Mouse (Mus musculus) forebrain, embryonic 11.5 days (tissue): ENCODE data around the gene Limch1. TPM values are rescaled to one million over a fixed set of nuclear protein-coding genes. Genes with fewer than 3 reads are reported as not detected.
A peak's percentile ranks its signal among the peaks of the same experiment; 100 is the strongest.

Experiments used
- ATAC-seq: fragments of 200-750 bp; cut with Nextera tagmentation; replicated peaks from 2 replicates; pipeline ENCODE4 v1.8.0; 2017; ENCODE audit warnings: moderate TSS enrichment; ENCODE audit not compliant: low FRiP score
- DNase-seq: peaks from one replicate; pipeline ENCODE4 v3.0.0-alpha.2; 2017; ENCODE audit warnings: low spot score
- H3K27ac ChIP-seq: fragments of 300-500 bp; sonication (generic); 2 replicates; pipeline ENCODE4 v1.5.1; 2014; ENCODE audit warnings: low read depth, low read length
- H3K27me3 ChIP-seq: fragments of 300-500 bp; sonication (generic); 2 replicates; pipeline ENCODE4 v1.6.1; 2014; ENCODE audit warnings: mild to moderate bottlenecking, low read length, mixed read lengths; ENCODE audit not compliant: control insufficient read depth, insufficient read depth
- H3K36me3 ChIP-seq: fragments of 300-500 bp; sonication (generic); 2 replicates; pipeline ENCODE4 v1.6.1; 2014; ENCODE audit warnings: mild to moderate bottlenecking, low read length, moderate library complexity, mixed read lengths; ENCODE audit not compliant: control insufficient read depth, insufficient read depth
- H3K4me1 ChIP-seq: fragments of 300-500 bp; sonication (generic); replicated peaks from 2 replicates; pipeline ENCODE4 v1.6.1; 2014; ENCODE audit warnings: low read length, mixed read lengths; ENCODE audit not compliant: control insufficient read depth, insufficient read depth
- H3K4me2 ChIP-seq: fragments of 300-500 bp; sonication (generic); 2 replicates; pipeline ENCODE4 v1.6.1; 2014; ENCODE audit warnings: low read depth, mild to moderate bottlenecking, low read length, moderate library complexity, mixed read lengths; ENCODE audit not compliant: severe bottlenecking
- H3K4me3 ChIP-seq: fragments of 300-500 bp; sonication (generic); 2 replicates; pipeline ENCODE4 v1.5.1; 2014; ENCODE audit warnings: low read depth, low read length
- H3K9ac ChIP-seq: fragments of 300-500 bp; sonication (generic); 2 replicates; pipeline ENCODE4 v1.6.1; 2014; ENCODE audit warnings: low read length
- H3K9me3 ChIP-seq: fragments of 300-500 bp; sonication (generic); 2 replicates; pipeline ENCODE4 v1.6.1; 2016; ENCODE audit warnings: low read length, mixed read lengths; ENCODE audit not compliant: control insufficient read depth
- WGBS: fragments of 180-500 bp; shearing (Covaris S2); extraction: QIAGEN DNeasy Blood & Tissue Kit; methylation state at CpG from one replicate; pipeline ENCODE4 v1.1.7; 2014; 5-methylcytosine and 5-hydroxymethylcytosine counted together
- polyA plus RNA-seq: library from polyadenylated mRNA; unstranded; fragments of >200 nt; fragmentation: Nextera tagmentation; extraction: Ambion mirVana; gene quantifications from 2 replicates; pipeline ENCODE4 v1.2.1, GENCODE M21; 2014

Limch1 gene
- polyA plus RNA-seq, 1 experiment from 2014 or later: 41.7 TPM

DNA sequence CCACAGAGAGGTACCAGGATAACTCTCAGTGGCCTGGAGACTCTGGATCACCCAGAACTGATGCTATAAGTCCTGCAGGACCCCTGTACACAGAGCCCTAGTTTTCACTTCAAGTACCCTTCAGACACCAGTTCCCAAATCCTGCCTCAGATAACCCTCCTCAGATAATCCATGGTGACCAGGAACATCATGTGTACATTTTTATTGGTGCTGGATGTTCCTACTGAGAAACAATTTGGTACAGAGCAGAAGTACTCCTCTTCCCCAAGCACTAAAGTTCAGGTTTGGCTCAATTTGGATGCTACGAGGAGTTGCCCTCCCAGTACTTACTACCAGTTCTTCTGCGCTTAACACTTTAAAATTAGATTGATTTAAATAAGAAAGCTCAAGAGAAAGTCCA lies 348.4 kb downstream of the Limch1 start:
- peaks cover 9% of the 10 kb centered on the region; the same call in 1 of the 2 replicates for H3K4me1 ChIP-seq
- H3K27ac ChIP-seq: no peak overlapping the region
- ATAC-seq: no peak
- H3K36me3 ChIP-seq: no peaks in the 10 kb centered on the region
- peaks cover 63% of the 10 kb centered on the region for H3K27me3 ChIP-seq
- H3K4me2 ChIP-seq: no peak overlapping the region
- no peak for DNase-seq
- H3K9ac ChIP-seq: no peak overlapping the region
- no peak overlapping the region for H3K4me3 ChIP-seq
- 13% methylated on average over 2 of the region's 2 CpGs for WGBS
- no peaks in the 10 kb centered on the region for H3K9me3 ChIP-seq

DNA sequence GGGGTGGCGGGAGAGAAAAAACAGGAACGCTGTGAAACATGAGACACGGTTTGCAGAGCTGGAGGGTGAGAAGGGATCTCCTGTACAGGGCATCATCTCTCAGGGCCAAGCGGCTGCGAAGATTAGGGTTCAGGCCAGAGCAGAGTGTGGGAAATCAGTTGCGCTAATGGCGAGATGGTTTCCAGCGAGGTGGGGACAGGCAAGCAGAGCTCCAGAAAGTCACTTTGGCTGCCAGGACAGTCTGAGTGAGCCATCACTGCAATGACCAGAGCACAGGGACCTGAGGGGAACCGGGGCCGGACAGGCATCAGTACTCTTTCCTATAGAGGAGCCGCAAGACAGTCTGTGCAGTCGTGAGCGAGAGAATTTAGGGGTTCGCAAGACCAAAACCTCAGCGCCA lies 349.5 kb downstream of the Limch1 start:
- Histone ChIP-seq H3K27ac (no peak overlapping the region), H3K9ac (no peak overlapping the region), H3K27me3 (peaks cover 71% of the 10 kb centered on the region), H3K9me3 (no peaks in the 10 kb centered on the region), H3K4me3 (no peak overlapping the region), H3K36me3 (no peaks in the 10 kb centered on the region), H3K4me1 (peaks cover 9% of the 10 kb centered on the region; the same call in 1 of the 2 replicates), H3K4me2 (no peak overlapping the region)
- no peak for ATAC-seq
- peak; percentile 68 for DNase-seq
- WGBS: 0% methylated on average over 15 of the region's 15 CpGs

DNA sequence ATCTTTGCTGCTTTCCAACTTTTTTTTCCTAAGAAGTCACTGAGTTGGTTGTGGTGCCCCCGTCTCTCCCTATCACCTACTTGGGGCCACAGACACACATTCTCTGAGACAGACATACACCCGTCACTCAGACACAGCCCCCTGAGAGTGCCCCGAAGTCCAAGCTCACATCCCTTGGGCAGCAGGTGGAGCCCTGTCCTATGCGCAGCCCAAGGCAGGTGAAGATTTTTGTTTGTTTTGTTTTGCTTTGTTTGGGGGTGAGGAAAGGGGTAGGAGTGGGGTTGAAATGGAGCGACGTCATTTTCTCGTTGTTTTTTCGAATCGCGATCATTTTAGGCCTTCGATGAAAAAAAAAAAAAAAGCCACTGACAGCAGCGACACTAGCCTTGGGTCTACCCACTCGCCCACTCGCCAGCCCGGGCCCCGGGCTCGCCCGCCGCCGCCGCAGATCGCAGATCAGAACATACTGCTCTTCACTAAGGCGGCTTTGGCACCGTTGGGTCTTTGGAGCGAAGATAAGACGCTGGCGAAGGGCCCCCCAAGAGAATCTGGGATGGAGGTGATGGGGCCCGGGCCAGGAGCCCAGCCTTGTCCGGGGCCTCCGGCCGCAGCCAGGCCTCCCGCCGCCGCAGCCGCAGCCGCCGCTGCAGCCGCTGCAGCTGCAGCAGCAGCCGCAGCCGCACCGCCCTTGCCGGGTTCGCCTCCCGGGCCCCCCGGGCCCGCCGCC lies 350.2 kb downstream of the Limch1 start:
- WGBS: under 1% methylated on average over 45 of the region's 47 CpGs
- DNase-seq: no peak

DNA sequence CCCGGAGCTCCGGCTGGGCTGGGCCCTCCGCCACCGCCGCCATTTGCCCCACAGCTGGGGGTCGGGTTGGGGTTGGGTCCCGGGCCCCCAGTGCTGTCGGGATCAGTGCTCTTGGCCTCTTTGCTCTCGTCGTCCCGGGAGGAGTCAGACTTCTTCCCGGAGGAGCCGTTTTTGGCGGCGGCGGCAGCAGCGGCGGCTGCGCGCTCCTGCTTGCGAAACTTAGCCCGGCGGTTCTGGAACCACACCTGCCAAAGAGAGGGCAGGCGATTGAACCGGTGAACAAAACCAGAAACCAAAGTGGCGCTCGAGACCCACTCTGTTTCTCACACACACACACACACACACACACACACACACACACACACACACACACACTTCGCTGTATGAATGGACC lies 350.7 kb downstream of the Limch1 start:
- Histone ChIP-seq H3K9ac (peak overlapping the region; percentile 43), H3K27me3 (peaks cover 78% of the 10 kb centered on the region), H3K9me3 (no peaks in the 10 kb centered on the region), H3K4me3 (peak overlapping the region; percentile 36), H3K36me3 (no peaks in the 10 kb centered on the region), H3K27ac (no peak overlapping the region), H3K4me2 (peak overlapping the region; percentile 73), H3K4me1 (peaks cover 9% of the 10 kb centered on the region; the same call in 1 of the 2 replicates)
- 0 out of 2 replicates have a peak, but pooled peaks have one; percentile 4 for ATAC-seq
- WGBS: 2% methylated on average over 23 of the region's 28 CpGs
- peak; percentile 72 for DNase-seq

More for the DNA sequence above, 350.2 kb downstream of the Limch1 start:
- ATAC-seq: peak; percentile 42
- Histone ChIP-seq H3K4me1 (peaks cover 9% of the 10 kb centered on the region; the same call in 1 of the 2 replicates), H3K27ac (no peak overlapping the region), H3K4me3 (peak overlapping the region; percentile 36), H3K9me3 (no peaks in the 10 kb centered on the region), H3K36me3 (no peaks in the 10 kb centered on the region), H3K4me2 (peak overlapping the region; percentile 73), H3K9ac (peak overlapping the region; percentile 43), H3K27me3 (peaks cover 74% of the 10 kb centered on the region)

DNA sequence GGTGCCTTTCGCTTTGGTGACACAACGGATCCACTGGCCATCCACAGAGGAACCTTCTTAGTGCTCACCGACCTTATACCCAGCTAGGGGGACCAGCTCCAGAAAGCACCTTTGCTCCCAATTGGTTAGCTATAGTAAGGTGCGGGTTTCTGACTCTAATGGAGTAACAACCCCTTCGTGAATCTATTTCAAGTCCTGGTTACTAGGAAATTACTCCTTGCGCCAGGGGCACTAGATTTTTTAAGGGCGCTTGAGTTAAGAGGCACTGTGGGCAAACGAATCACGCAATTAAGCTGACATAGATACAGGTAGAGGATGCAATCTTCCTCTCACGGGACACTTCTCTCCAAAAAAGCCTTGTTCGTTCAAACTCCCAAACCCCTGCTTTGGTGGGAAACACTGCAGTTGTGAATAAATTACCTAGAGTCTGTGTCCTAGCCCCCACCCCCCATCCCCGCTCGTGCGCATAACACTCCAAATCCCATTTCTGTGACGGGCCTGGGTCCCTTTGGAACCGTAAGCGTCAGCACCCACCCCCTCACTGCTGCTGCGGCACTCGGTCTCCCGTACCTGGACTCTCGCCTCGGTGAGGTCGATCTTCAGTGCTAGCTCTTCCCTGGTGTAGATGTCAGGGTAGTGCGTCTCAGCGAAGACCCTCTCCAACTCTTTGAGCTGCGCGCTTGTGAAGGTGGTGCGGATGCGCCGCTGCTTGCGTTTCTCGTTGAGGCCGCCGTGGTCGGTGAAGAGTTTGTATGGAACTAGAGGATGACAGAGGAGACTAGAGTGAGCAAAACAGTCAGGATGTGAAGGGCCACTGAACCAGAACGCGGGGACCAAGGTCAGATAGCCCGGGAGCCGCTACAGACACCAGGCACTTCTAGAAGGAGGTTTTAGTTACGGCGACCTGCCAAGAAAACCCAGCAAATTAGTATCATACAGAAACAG lies 351.8 kb downstream of the Limch1 start:
- Histone ChIP-seq H3K4me2 (no peak overlapping the region), H3K9me3 (no peaks in the 10 kb centered on the region), H3K4me1 (peaks cover 15% of the 10 kb centered on the region), H3K27ac (no peak overlapping the region), H3K9ac (no peak overlapping the region), H3K36me3 (no peaks in the 10 kb centered on the region), H3K4me3 (no peak overlapping the region), H3K27me3 (peaks cover 80% of the 10 kb centered on the region)
- ATAC-seq: no peak
- peak; percentile 60 for DNase-seq
- under 1% methylated on average over 41 of the region's 41 CpGs for WGBS

DNA sequence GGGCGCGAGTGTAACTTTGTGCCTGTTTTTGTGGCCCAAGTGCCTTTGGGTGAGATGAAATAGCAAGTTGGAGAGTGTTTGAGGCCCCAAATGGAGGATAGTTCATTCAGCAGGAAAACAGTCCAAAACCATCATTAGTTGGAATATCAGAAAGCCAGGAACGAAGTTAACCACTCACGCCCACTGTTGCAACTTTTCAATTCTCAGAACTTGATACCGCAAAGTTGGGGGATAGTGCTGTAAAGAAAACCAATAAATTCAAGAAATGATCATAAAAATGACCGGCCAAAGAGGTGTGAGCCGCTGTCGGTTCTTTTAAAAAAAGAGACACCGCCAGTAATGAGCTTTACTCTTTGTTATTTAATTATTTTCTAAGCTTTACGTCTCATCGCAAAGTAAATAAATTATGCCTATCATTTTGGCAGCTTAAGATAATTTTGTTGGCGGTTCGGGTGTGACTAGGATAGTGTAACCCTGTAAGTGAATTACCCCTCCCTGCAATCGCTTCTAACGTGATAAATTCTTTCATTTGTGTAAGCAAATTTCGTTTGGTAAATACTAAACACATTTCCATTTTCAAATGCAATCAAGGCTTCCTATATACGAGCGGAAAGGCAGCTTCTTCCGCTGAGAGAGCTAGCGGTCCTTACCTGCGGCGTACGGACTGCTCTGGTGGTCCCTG lies 352.6 kb downstream of the Limch1 start:
- Histone ChIP-seq H3K27ac (no peak overlapping the region), H3K4me2 (no peak overlapping the region), H3K4me3 (no peak overlapping the region), H3K27me3 (peaks cover 81% of the 10 kb centered on the region), H3K4me1 (peaks cover 16% of the 10 kb centered on the region), H3K36me3 (no peaks in the 10 kb centered on the region), H3K9me3 (no peaks in the 10 kb centered on the region), H3K9ac (no peak overlapping the region)
- 2% methylated on average over 23 of the region's 23 CpGs for WGBS
- ATAC-seq (no peak), DNase-seq (no peak)

GRCm38 (mm10) chr5:67098733-67099323 lies 353.2 kb downstream of the Limch1 start, which contains the start of gene Phox2b:
Gene Phox2b, minus strand, starts transcription at chr5:67099301.
- 1% methylated on average over 16 of the region's 16 CpGs for WGBS
- no peak within 1 kb of the TSS for H3K27ac ChIP-seq
- H3K4me2 ChIP-seq: no peak within 1 kb of the TSS
- H3K36me3 ChIP-seq: no peaks in the 10 kb centered on the region
- no peak within 1 kb of the TSS for H3K9ac ChIP-seq
- H3K9me3 ChIP-seq: no peaks in the 10 kb centered on the region
- no peak for ATAC-seq
- peak; percentile 64 for DNase-seq
- H3K4me3 ChIP-seq: no peak within 1 kb of the TSS
- H3K27me3 ChIP-seq: peaks cover 81% of the 10 kb centered on the region
- peaks cover 16% of the 10 kb centered on the region for H3K4me1 ChIP-seq
